Mouse (Mus musculus) ES-Bruce4 (cell line): ENCODE results near the gene Fosb. TPM values are rescaled to one million over a fixed set of nuclear protein-coding genes. Genes with fewer than 3 reads are reported as not detected.

Source experiments
- H3K27ac ChIP-seq: 2 replicates; pipeline ENCODE4 v1.5.1; 2012; ENCODE audit warnings: low read length, inconsistent platforms; ENCODE audit not compliant: insufficient read depth
- H3K27me3 ChIP-seq: 2 replicates; pipeline ENCODE4 v1.6.1; 2012; ENCODE audit warnings: mild to moderate bottlenecking, low read length, inconsistent platforms; ENCODE audit not compliant: control insufficient read depth, poor library complexity, insufficient read depth, severe bottlenecking
- H3K36me3 ChIP-seq: 2 replicates; pipeline ENCODE4 v1.6.1; 2012; ENCODE audit warnings: inconsistent platforms, mild to moderate bottlenecking, low read length, moderate library complexity; ENCODE audit not compliant: control insufficient read depth, poor library complexity, insufficient read depth, severe bottlenecking
- H3K4me1 ChIP-seq: one replicate; pipeline ENCODE4 v1.8.1; 2011; ENCODE audit warnings: low read length; ENCODE audit not compliant: control insufficient read depth, insufficient read depth
- H3K4me3 ChIP-seq: 2 replicates; pipeline ENCODE4 v1.5.1; 2011; ENCODE audit warnings: low read depth, mild to moderate bottlenecking, low read length
- H3K9ac ChIP-seq: 2 replicates; pipeline ENCODE4 v1.6.1; 2012; ENCODE audit warnings: low read depth, mild to moderate bottlenecking, inconsistent platforms; ENCODE audit not compliant: poor library complexity, severe bottlenecking
- H3K9me3 ChIP-seq: replicated peaks from 2 replicates; pipeline ENCODE4 v1.6.1; 2012; ENCODE audit warnings: mild to moderate bottlenecking, low read length, inconsistent platforms; ENCODE audit not compliant: control insufficient read depth, poor library complexity, insufficient read depth, severe bottlenecking
- CTCF ChIP-seq: IDR thresholded peaks from one replicate; pipeline ENCODE4 v1.8.1; 2011; ENCODE audit warnings: low read depth, low read length
- EP300 ChIP-seq: IDR thresholded peaks from 2 replicates; pipeline ENCODE4 v1.6.1; 2011; ENCODE audit warnings: low read depth, low read length; ENCODE audit not compliant: insufficient read depth
- POLR2A ChIP-seq: IDR thresholded peaks from one replicate; pipeline ENCODE4 v1.8.1; 2011; ENCODE audit warnings: low read length; ENCODE audit not compliant: insufficient read depth
- polyA plus RNA-seq: library from polyadenylated mRNA; stranded (reverse); fragments of >200 nt; gene quantifications from 2 replicates; pipeline ENCODE4 v1.2.4, GENCODE M21; 2011; ENCODE audit warnings: low read depth; ENCODE audit not compliant: missing spikeins, insufficient read depth, insufficient read length

Fosb gene
- polyA plus RNA-seq, 1 experiment, result 1.1 TPM

DNA sequence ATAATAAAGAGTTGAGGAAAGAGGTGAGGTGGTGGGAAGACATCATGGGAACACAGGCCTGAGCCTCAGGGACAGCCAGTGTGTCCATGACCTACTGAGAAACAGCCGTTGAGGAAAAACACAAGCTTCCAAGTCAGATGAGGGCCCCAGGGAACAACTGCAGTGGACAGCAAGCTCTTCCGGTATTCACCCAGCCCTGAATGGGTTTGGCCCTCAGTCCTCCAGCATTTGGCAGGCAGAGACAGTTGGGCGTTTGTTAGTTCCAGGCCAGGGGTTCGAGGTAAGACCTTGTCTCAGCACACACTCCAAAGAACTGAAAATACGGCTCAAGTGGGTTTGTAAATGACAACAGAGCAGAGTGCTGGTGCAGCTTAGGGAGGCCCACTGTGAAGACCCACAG is 56.4 kb downstream of the Fosb start:
- H3K4me3 ChIP-seq, result no peak overlapping the region
- no peaks in the 10 kb centered on the region for H3K9me3 ChIP-seq
- no peaks in the 10 kb centered on the region for H3K4me1 ChIP-seq
- H3K27me3 ChIP-seq, result no peaks in the 10 kb centered on the region
- H3K27ac ChIP-seq, result no peak overlapping the region
- TF ChIP-seq POLR2A (no peak), EP300 (no peak), CTCF (no peak)
- peaks cover 4% of the 10 kb centered on the region for H3K36me3 ChIP-seq
- no peak overlapping the region for H3K9ac ChIP-seq

Other genes with a start within 250 kb of the Fosb start
- 43.2 and 45.1 TPM in 2 replicates for gene Dmwd, start 233.8 kb downstream of the Fosb start, polyA plus RNA-seq
- 12.8 and 19.5 TPM in 2 replicates for gene Dmpk, start 226.2 kb downstream of the Fosb start, polyA plus RNA-seq
- 2.7 and 3.8 TPM in 2 replicates for gene Six5, start 215.5 kb downstream of the Fosb start, polyA plus RNA-seq
- 0.43 and 0.46 TPM in 2 replicates for gene Gm4969, start 191.7 kb downstream of the Fosb start, polyA plus RNA-seq
- 4.1 and 4.3 TPM in 2 replicates for gene Fbxo46, start 190.2 kb downstream of the Fosb start, polyA plus RNA-seq
- gene Qpctl, start 160.8 kb downstream of the Fosb start, polyA plus RNA-seq, result 4.1 and 4.6 TPM in 2 replicates
- 92.9 and 94.6 TPM in 2 replicates for gene Snrpd2, start 160.3 kb downstream of the Fosb start, polyA plus RNA-seq
- 1.9 and 3.5 TPM in 2 replicates for gene Gipr, start 143.9 kb downstream of the Fosb start, polyA plus RNA-seq
- 63.3 and 64.4 TPM in 2 replicates for gene Eml2, start 133.6 kb downstream of the Fosb start, polyA plus RNA-seq
- gene Gpr4, start 97.5 kb downstream of the Fosb start, polyA plus RNA-seq, result 3.3 and 5.1 TPM in 2 replicates
- gene Opa3, start 81.7 kb downstream of the Fosb start, polyA plus RNA-seq, result 22.3 and 24.8 TPM in 2 replicates
- 75.7 and 90.0 TPM in 2 replicates for gene Vasp, start 38.2 kb downstream of the Fosb start, polyA plus RNA-seq
- 5.7 and 6.1 TPM in 2 replicates for gene Ppm1n, start 30.0 kb downstream of the Fosb start, polyA plus RNA-seq
- gene Rtn2, start 27.4 kb downstream of the Fosb start, polyA plus RNA-seq, result 14.3 and 15.3 TPM in 2 replicates
- 38.1 and 43.7 TPM in 2 replicates for gene Ercc1, start 34.7 kb upstream of the Fosb start, polyA plus RNA-seq
- 14.6 and 16.8 TPM in 2 replicates for gene Cd3eap, start 49.4 kb upstream of the Fosb start, polyA plus RNA-seq
- 21.9 and 25.5 TPM in 2 replicates for gene Ppp1r13l, start 49.7 kb upstream of the Fosb start, polyA plus RNA-seq
- 22.6 and 28.5 TPM in 2 replicates for gene Ercc2, start 72.0 kb upstream of the Fosb start, polyA plus RNA-seq
- 17.6 and 18.7 TPM in 2 replicates for gene Klc3, start 94.1 kb upstream of the Fosb start, polyA plus RNA-seq
- not detected in 2 replicates for gene Ckm, start 94.7 kb upstream of the Fosb start, polyA plus RNA-seq
- gene Mark4, start 148.8 kb upstream of the Fosb start, polyA plus RNA-seq, result 33.1 and 33.3 TPM in 2 replicates
- 3.0 and 3.8 TPM in 2 replicates for gene Exoc3l2, start 153.3 kb upstream of the Fosb start, polyA plus RNA-seq
- gene Bloc1s3, start 198.3 kb upstream of the Fosb start, polyA plus RNA-seq, result 5.7 and 6.9 TPM in 2 replicates
- gene Trappc6a, start 198.3 kb upstream of the Fosb start, polyA plus RNA-seq, result 23.5 and 33.6 TPM in 2 replicates
- gene Nkpd1, start 207.8 kb upstream of the Fosb start, polyA plus RNA-seq, result 0.23 and 0.34 TPM in 2 replicates